ENCODE assay signal across 8 mouse cellular contexts in genomic region chr11:108343789-108344462, GRCm38 (mm10). TPM values are rescaled to one million over a fixed set of nuclear protein-coding genes. Genes with fewer than 3 reads are reported as not detected.
DNase-seq lines count a peak whose midpoint lies in the region; ATAC-seq and TF ChIP-seq lines count a peak whose summit lies in the region.

Prkca (minus strand) TSS chr11:108343928.

- intact Hi-C loops in left cerebral cortex, postnatal 10 days (cut with DNase I): loop anchor here (10.0 kb wide), 1 partner anchor 189 kb away; no protein-coding TSS in a partner anchor

- H3K36me3 ChIP-seq in intestine, embryonic 14.5 days (ENCODE audit: control insufficient read depth, insufficient read depth, low read length): no peaks in the 10 kb centered on the region

- DNase-seq in adrenal gland, adult (ENCODE audit: inconsistent age in 2 of 2, low spot score in 1 of 2): peak; percentile 93 to 97
- DNase-seq in gastrocnemius, postnatal 25 days: peak; percentile 92
- peak; percentile 96 for DNase-seq in intestine, embryonic 14.5 days (ENCODE audit: low spot score)
- DNase-seq in left cerebral cortex, postnatal 10 days (ENCODE audit: extremely low spot score in 1 of 2, low spot score in 2 of 2): peak; percentile 91 to 96
- DNase-seq in right cerebral cortex, postnatal 10 days (ENCODE audit: low spot score in 2 of 2): peak; percentile 96 to 97
- peak; percentile 94 for DNase-seq in urinary bladder, postnatal 14 days (ENCODE audit: low spot score)

- H3K9ac ChIP-seq in intestine, embryonic 14.5 days (ENCODE audit: low read length): peak within 1 kb of the TSS; percentile 67

- TF ChIP-seq CTCF in cortical plate, adult 2 months (IDR thresholded peaks at IDR 0.05; ENCODE audit: extremely low read depth, insufficient read depth, low read length): no peak

- peak within 1 kb of the TSS; percentile 98 for H3K4me3 ChIP-seq in cortical plate, adult 2 months (ENCODE audit: insufficient read depth, low read length)
- peak within 1 kb of the TSS; percentile 91 for H3K4me3 ChIP-seq in intestine, embryonic 14.5 days (ENCODE audit: low read depth, low read length)

- H3K27me3 ChIP-seq in intestine, embryonic 14.5 days (replicated peaks; ENCODE audit: control insufficient read depth, insufficient read depth, low read length): 0 out of 2 replicates have a peak, but pooled peaks cover 2% of the 10 kb centered on the region

- TF ChIP-seq POLR2A in cortical plate, adult 2 months (IDR thresholded peaks at IDR 0.05; ENCODE audit: extremely low read depth, insufficient read depth, low read length): no peak

- no peaks in the 10 kb centered on the region; the same call in none of the 2 replicates for H3K4me1 ChIP-seq in cortical plate, adult 2 months (ENCODE audit: control insufficient read depth, insufficient read depth, low read length)
- H3K4me1 ChIP-seq in intestine, embryonic 14.5 days (replicated peaks; ENCODE audit: control insufficient read depth, insufficient read depth, low read length): peaks cover 4% of the 10 kb centered on the region; the same call in 1 of the 2 replicates

- H3K27ac ChIP-seq in cortical plate, adult 2 months (ENCODE audit: insufficient read depth, low read length): peak within 1 kb of the TSS; percentile 79; the same call in 1 of the 2 replicates
- H3K27ac ChIP-seq in intestine, embryonic 14.5 days (ENCODE audit: low read depth): peak within 1 kb of the TSS; percentile 71

- under 1% methylated on average over 53 of the region's 63 CpGs for WGBS in intestine, embryonic 14.5 days

- ATAC-seq in intestine, embryonic 14.5 days (replicated peaks; ENCODE audit: low FRiP score, low TSS enrichment, low read depth): peak; percentile 94
- peak; percentile 77 for ATAC-seq in megakaryocyte progenitor cell, adult 5-6 weeks (replicated peaks; ENCODE audit: poor library complexity)

- H3K9me3 ChIP-seq in intestine, embryonic 14.5 days (ENCODE audit: control insufficient read depth, low read length): no peaks in the 10 kb centered on the region

- peak within 1 kb of the TSS; percentile 99 for H3K4me2 ChIP-seq in intestine, embryonic 14.5 days (ENCODE audit: low read length)

RNA-seq across cellular contexts. Expression of gene Prkca, which starts in this region (rescaled TPM):
- polyA plus RNA-seq in cortical plate, adult 2 months (2012; rRNA removed): 42.3 and 46.6 TPM in 2 replicates
- 10 to 100 TPM; 46.3 to 48.9 TPM for total RNA-seq in gastrocnemius, postnatal 25 days (2021)
- polyA plus RNA-seq in intestine, embryonic 14.5 days (2014; fragmentation: Nextera tagmentation; extraction: Ambion mirVana): 18.2 and 19.8 TPM in 2 replicates
- total RNA-seq in left cerebral cortex, postnatal 10 days (2021): 100 to 1,000 TPM; 118 to 125 TPM
- total RNA-seq in megakaryocyte progenitor cell, adult 5-6 weeks (2015): 2.4 and 3.6 TPM in 2 replicates
- total RNA-seq in megakaryocyte progenitor cell, adult 5-6 weeks (2017): 1.3 and 1.6 TPM in 2 replicates

Comparison
In these comparisons a context has a peak if more than half of its experiments do, and no peak if none do; other contexts are left out.
1. Peak in every context shown above with its lines: DNase-seq, ATAC-seq, H3K4me3 ChIP-seq and H3K27ac ChIP-seq.
2. RNA of gene Prkca (total RNA-seq): 118 to 125 TPM in left cerebral cortex, postnatal 10 days and 46.3 to 48.9 TPM in gastrocnemius, postnatal 25 days; 1.3 to 3.6 TPM in megakaryocyte progenitor cell, adult 5-6 weeks; every median in the first group is over 10 times any median in the second.